Mouse (Mus musculus) CD4-positive helper T cell, adult 2 months (primary cell): ENCODE results near the gene Slc17a5.
"Not testable (repeated sequence)": the region's sequence is repeated elsewhere in the genome, so short reads cannot be mapped to it uniquely, and the experiment has no call there.

ENCODE experiments used
- DNase-seq: peaks from one replicate; pipeline ENCODE4 v3.0.0-alpha.2; 2012; ENCODE audit warnings: low read depth, missing footprints, low spot score

The Slc17a5 gene

DNA sequence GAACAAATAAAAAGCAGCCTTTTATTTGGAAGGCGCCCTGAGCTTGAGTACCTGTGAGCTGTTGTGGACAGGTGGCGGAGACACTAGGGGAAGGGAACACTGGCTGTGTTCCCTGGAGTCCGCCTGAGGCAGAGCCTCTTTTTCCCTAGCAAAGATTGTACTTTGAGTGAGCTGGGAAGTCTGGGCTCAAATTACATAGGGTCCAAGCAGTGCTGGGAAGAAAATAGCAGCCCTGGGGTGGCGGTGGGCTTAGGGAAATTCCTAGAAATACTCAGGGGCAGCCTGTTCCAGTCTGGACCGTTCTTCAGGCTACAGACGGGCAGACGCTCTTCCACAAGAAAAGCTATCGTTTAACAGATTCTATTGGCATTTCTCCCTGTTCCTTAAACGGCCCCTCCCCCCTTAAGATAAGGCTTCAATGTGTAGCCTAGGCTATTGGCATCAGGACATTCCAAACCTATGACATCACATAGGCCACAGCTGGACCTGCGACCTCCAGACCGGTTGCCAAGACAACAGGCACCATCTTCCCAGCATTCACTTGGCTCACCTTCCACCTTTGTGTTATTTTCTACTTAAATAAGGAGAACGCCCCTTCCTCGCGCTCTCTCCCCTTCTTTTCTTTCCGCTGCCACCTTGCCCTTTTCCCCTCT is 67.6 kb downstream of the Slc17a5 start:
- no peak for DNase-seq

DNA sequence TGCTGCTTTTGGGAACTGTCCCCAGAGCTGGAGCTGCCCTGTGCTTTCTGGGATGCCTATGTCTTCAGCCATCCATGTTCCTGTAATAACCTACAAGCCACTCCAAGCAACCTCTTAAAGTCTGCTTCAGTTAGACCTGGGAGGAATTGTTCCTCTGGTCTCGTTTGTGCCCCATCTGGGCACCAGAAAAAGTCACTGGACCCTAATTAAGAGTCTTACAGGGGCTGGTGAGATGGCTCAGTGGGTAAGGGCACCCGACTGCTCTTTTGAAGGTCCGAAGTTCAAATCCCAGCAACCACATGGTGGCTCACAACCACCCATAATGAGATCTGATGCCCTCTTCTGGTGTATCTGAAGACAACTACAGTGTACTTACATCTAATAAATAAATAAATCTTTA is 70.6 kb downstream of the Slc17a5 start:
- not testable (repeated sequence) for DNase-seq

DNA sequence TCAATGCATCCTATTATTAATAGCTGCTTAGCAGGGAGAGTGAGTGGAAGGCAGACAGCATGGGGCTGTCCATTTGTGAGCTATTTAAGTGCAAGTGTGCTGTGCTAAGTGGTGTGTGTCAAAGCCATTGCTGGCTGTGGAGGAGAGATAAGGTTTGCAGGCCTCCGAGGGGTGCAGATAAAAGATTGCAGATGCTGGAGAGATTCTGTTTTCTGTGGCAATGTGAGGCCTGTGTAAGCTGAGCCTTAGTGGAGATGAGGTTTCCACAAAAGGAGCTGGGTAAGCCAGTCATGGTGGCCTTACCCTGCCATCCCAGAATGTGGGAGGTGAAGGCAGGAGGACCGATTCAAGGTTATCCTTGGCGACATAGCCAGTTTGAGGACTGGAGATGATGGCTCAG is 71.7 kb downstream of the Slc17a5 start:
- no peak for DNase-seq

- DNase-seq, result no peak
These were observed 73.2 kb downstream of the Slc17a5 start for GRCm38 (mm10) chr9:78514681-78515080.

GRCm38 (mm10) chr9:78513776-78514500 is 73.9 kb downstream of the Slc17a5 start:
- DNase-seq, result no peak

GRCm38 (mm10) chr9:78511705-78512104 is 76.1 kb downstream of the Slc17a5 start:
- no peak for DNase-seq

- DNase-seq, result no peak
These were observed 79.6 kb downstream of the Slc17a5 start for GRCm38 (mm10) chr9:78508106-78508786.

DNA sequence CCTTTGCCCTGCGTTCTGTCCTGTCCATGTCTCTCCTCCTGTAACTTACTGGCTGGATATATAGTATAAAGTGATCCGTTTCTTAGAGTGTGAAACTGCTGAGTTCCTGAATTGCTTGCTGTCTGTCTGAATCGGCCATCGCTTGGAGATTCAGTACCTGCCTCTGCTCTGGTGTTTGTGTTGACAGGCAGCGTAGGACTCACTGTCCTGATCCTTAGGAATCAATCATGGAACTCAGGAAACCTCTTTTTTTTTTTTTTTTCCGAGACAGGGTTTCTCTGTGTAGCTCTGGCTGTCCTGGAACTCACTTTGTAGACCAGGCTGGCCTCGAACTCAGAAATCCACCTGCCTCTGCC is 81.1 kb downstream of the Slc17a5 start:
- DNase-seq, result no peak

GRCm38 (mm10) chr9:78506002-78506721 is 81.7 kb downstream of the Slc17a5 start:
- no peak for DNase-seq

GRCm38 (mm10) chr9:78505223-78505622 is 82.6 kb downstream of the Slc17a5 start:
- no peak for DNase-seq

DNA sequence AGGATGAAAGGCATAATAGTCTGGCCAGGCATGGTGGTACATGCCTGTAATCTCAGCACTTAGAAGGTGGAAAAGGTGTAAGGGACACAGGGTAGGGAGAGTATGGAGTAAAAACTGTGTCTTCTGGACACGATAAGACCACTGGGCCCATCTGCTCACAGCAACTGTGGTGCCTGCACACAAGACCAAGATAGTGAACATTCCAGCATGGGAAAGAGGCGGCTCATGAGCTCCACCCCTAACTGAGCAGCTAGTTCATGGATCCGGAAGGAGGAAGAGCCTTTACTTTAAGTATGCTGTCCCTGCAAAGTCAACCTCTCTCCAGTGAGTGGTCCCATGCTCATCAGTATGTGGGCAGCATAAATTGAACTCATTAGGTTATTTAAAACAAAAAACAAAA is 83.2 kb downstream of the Slc17a5 start:
- no peak for DNase-seq

DNA sequence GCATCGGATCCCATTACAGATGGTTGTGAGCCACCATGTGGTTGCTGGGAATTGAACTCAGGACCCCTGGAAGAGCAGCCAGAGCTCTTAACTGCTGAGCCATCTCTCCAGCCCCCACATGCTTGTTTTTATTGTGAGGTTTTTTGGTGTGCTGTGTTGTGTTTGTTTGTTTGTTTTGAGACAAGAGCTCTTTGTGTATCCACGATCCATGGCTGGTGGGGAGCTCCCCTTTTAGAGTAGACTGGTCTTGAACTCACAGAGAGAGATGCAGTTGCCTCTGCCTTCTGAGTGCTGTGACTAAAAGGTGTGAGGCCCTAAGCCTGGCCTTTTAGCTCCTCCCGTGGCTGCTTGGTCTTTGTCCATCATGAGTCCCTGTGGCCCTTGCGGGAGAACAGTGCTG is 83.7 kb downstream of the Slc17a5 start:
- DNase-seq, result no peak

DNA sequence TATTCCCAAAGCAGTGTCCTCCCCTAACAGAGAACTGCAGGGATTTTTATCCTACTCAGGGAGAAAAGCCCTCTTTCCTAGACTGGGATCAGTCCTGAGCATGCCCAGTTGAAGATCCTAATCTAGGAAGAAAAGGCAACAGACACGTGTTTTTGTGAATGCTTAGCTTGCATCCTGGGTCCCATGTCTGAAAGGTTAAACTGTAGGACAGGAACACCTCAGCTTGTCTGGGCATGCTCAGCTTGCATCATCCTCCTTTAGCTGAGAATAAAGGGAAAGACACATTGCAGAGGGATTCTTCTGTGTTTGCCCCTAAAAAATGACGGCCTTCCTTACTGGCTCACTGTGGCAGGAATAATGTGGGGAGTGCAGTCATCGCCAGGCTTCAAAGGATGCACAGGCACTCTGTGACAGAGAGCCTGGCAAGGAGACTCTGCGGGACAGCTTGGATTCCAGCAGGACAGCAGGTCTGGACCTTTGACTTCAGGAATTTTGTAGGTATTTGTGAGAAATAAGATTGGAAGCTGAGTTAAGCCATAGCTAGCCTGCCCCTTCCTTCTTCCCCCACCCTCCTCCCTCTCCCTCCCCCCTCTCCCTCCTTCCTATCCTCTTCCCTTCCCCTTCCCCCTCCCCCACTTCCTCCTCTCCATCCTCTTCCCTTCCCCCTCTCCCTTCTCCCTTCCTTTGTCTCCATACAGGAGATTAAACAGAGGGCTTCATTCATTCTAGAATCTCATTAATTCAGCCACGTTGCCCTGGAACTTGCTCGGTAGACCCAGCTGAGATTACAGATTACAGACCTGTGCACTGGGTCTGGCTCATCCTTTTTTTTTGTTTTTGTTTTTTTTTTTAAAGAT is 84.4 kb downstream of the Slc17a5 start:
- DNase-seq, result no peak

- no peak for DNase-seq
These were observed 86.6 kb downstream of the Slc17a5 start for GRCm38 (mm10) chr9:78501284-78501683.

DNA sequence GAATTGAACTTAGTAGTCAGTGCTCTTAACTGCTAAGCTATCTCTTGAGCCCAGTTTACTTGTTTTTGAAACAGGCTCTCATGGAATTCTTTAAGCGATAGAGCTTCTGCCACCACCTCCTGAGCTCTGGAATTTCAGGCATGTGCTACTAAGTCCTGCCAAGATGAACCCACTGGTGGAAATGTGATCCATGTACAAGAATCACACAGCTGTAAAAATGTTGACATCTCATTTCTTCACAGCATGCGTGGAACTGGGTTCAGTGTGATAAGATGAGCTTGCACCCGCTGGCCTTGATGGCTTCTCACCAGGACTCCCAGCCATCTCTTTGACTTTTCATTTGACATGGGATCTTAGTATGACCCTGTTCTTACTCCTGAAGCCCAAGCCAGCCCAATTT is 87.5 kb downstream of the Slc17a5 start:
- DNase-seq, result no peak

DNA sequence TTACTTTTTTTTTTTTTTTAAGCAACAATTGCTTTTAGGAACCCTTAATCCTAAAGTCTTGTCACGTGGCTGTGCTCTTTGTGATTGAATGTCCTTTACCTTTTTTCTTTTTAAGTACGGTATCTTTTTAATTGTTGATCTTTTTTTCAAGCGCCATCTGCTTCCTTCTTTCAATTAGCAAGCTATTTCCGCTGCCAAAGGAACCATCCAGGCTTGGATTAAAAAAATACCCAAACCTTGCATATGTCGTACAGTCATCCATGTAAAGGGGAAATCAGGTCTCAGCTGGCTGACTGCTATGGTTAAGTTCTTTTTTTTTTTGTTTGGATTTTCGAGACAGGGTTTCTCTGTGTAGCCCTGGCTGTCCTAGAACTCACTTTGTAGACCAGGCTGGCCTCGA is 94.7 kb downstream of the Slc17a5 start:
- DNase-seq, result no peak

GRCm38 (mm10) chr9:78492254-78492653 is 95.6 kb downstream of the Slc17a5 start:
- no peak for DNase-seq

- no peak for DNase-seq
These were observed 96.7 kb downstream of the Slc17a5 start for GRCm38 (mm10) chr9:78491169-78491568.

GRCm38 (mm10) chr9:78488890-78489420 is 98.9 kb downstream of the Slc17a5 start, which contains the start of gene Eef1a1:
TSS of gene Eef1a1 (minus strand) at chr9:78489151.
- DNase-seq, result peak; percentile 73

DNA sequence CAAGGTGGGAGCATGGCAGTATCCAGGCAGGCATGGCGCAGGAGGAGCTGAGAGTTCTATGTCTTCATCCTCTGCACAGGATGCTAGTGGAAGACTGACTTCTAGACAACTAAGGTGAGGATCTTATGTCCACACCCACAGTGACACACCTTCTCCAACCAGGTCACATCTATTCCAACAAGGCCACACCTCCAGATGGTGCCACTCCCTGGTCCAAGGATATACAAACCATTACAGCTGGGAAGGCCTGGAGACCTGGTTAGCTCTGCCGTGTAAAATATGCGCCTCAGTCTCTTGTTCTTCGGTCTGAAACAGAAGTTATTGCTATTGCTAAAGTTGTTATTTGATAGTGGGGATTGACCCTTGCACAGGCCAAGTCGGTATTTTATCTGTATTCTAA is 99.8 kb downstream of the Slc17a5 start:
- DNase-seq, result not testable (repeated sequence)
